Mouse (Mus musculus) right cerebral cortex, postnatal 4 days (tissue): ENCODE data around the gene Gm44596.
A peak's percentile ranks its signal among the peaks of the same experiment; 100 is the strongest.
"Not testable (repeated sequence)": the region's sequence is repeated elsewhere in the genome, so short reads cannot be mapped to it uniquely, and the experiment has no call there.

Experiments
- DNase-seq: peaks from one replicate; pipeline ENCODE4 v3.0.0-alpha.2; 2022

Gene Gm44596

DNA sequence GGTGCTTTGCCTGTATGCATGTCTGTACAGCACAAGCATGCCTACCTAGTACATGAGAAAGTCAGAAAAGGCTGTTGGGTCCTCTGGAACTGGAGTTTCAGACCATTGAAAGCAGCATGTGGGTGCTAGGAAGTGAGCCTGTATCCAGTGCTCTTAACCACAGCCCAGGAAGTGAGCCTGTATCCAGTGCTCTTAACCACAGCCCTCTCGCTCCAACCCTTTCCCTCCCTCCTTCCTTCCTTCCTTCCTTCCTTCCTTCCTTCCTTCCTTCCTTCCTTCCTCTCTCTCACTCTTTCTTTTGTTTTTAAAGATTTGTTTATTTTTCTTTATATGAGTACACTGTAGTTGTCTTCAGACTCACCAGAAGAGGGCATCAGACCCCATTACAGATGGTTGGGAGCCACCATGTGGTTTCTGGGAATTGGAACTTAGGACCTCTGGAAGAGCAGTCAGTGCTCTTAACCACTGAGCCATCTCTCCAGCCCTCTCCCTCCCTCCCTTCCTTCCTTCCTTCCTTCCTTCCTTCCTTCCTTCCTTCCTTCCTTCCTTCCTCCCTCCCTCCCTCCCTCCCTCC is 5.4 kb downstream of the Gm44596 start:
- DNase-seq, result not testable (repeated sequence)

DNA sequence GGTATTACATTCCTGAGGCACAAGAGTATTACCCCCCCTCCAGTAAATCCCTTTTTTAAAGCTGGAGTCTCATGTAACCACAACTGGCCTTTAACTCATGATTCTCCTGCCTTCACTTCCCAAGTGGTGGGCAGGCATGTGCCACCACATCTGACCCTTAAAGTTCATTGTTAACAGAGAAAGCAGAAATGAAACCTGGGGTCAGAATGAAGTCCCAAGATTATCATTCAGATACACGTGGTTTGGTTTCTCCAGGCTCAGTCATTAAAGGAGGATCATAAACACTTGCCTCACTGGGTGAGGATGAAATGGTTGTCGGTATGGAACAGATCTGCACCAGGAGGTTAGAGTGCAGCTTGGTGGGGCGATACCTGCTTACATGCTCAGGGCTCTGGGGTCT is 6.0 kb downstream of the Gm44596 start:
- no peak for DNase-seq

- no peak for DNase-seq
These were observed 8.4 kb downstream of the Gm44596 start for GRCm38 (mm10) chr6:128383752-128384151.

- DNase-seq, result no peak
These were observed 9.7 kb downstream of the Gm44596 start for GRCm38 (mm10) chr6:128385026-128385425.

GRCm38 (mm10) chr6:128389185-128389584 is 13.9 kb downstream of the Gm44596 start:
- no peak for DNase-seq

- DNase-seq, result no peak
These were observed 15.4 kb downstream of the Gm44596 start for GRCm38 (mm10) chr6:128390683-128391082.

DNA sequence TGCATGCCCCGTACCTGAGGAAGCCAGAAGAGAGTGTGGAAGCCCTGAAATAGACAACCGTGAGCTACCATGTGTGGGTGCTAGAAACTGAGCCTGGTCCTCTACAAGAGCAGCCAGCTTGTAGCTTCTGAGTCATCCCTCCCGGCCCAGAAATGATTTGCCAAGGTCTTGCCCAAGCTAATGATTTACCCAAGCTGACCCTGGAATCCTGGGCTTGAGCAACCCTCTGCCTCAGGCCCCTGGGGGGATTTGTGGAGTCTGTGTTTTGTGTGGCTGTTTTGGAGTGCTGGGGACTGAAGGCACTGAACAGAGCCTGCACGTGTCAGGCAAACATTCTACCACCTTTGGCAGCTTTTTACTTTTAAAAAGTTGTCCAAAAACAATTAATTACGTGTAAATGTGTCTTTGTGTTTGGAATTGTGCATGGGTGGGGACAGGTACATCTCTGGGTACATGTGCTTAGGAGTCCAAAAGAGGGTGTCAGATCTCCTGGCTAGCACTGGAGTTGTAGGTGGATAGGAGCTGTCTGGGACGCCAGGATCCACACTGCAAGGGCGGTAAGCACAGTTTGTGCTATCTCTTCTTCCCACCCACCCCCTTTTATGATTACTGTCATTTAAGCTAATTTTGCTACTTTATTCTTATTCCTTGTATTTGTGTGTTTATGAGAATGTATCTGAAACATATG is 22.4 kb downstream of the Gm44596 start:
- no peak for DNase-seq

GRCm38 (mm10) chr6:128398996-128399395 is 23.7 kb downstream of the Gm44596 start, which contains the start of gene Nrip2:
Nrip2 (plus strand) TSS chr6:128399296.
- DNase-seq, result no peak

DNA sequence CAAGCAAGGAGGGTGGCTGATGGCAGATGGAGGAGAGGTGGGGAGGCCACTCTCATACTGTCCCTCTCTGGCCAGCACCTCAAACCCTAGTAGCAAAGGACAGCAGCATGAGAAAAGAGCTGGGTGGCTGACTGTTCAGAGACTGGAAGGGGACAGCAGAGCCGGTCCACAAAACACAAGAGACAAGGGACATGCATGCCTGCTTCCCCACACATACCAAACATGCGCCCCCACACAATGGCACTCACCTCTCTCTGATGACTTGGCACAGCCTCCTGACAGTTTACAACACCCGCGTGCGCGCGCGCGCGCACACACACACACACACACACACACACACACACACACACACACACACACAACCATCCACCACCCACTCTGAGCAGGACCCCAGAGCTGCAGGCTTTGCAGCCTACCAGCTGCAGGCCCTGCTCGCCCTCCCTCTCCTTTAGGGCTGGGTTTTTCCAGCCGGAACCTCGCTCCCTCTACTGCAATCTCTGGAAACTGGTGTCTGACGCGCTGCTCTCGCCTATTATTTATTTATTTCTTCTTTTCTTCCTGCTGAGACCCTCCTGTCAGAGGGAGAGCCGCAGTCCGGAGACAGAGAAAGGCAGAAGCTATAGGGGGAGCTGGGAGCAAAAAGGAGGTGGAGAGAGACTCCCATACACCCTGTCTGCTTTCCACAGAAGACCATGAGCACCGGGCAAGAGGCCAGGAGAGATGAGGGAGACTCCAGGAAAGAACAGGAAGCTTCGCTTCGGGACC is 24.3 kb downstream of the Gm44596 start:
- DNase-seq, result peak; percentile 61

GRCm38 (mm10) chr6:128404708-128405107 is 29.4 kb downstream of the Gm44596 start:
- no peak for DNase-seq

DNA sequence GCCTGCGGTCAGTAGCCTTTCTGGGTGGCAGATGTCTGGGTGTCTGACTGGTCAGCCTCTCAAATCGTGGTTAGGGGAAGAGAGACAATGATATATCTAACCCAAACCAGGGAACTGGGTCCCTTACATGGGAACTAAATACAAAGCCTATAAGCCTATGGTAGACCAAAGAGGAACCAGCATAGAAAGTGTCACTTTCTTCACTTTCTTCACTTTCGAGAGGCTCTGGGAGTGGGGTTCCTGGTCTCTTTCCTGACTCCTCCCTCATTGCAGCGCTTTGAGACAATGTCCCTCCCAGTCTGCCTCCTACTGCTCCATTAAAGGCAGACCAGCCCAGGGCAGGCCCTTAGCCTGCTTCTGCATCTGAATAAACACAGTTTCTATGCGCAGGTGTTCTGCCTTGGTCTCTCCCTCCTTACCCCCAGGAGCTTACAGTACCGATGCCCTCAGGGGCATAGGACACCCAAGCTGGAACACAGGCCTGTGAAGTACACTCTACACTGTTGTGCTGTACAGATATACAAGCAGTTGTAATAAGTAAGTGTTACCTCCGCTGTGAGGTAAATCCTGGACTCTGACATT is 33.3 kb downstream of the Gm44596 start:
- DNase-seq, result no peak

- no peak for DNase-seq
These were observed 35.0 kb downstream of the Gm44596 start for GRCm38 (mm10) chr6:128410305-128410704.

DNA sequence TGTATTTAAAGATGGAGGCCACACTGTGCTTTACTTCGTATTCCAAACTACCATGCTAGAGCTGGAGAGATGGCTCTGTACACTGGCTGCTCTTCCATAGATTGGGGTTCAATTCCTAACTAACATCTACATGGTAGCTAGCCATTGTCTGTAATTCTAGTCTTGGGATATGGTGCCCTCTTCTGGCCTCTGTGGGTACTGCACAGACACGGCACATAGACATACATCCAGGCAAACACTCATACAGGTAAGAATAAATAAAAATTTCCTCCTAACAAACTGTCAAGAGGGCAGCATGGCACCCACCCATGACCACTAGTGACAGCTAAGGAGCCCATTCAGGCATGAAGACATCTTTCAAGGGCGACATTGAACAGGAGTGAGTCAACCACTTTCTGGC is 35.8 kb downstream of the Gm44596 start:
- DNase-seq, result peak; percentile 87

DNA sequence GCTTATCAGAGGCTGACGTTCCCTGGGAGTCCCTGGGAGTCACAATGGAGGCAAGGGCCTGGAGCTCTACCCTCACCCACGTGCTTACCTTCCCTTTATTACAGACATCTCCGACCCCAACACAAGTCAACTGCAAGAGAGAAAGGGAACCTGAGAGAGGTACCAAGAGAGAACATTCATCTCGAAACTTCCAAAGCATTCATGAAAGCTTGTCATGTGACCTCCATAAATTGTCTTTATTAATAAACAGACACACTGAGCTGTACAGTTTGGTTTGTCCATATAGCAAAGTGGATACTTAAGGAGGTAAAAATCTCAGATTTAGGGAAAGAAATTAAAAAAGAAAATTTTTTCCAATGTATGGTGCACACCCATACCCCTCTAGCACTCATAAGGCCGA is 40.9 kb downstream of the Gm44596 start:
- no peak for DNase-seq

GRCm38 (mm10) chr6:128418076-128418475 is 42.8 kb downstream of the Gm44596 start:
- DNase-seq, result no peak

GRCm38 (mm10) chr6:128421036-128421435 is 45.7 kb downstream of the Gm44596 start:
- DNase-seq, result no peak

GRCm38 (mm10) chr6:128421480-128421879 is 46.2 kb downstream of the Gm44596 start:
- DNase-seq, result no peak

DNA sequence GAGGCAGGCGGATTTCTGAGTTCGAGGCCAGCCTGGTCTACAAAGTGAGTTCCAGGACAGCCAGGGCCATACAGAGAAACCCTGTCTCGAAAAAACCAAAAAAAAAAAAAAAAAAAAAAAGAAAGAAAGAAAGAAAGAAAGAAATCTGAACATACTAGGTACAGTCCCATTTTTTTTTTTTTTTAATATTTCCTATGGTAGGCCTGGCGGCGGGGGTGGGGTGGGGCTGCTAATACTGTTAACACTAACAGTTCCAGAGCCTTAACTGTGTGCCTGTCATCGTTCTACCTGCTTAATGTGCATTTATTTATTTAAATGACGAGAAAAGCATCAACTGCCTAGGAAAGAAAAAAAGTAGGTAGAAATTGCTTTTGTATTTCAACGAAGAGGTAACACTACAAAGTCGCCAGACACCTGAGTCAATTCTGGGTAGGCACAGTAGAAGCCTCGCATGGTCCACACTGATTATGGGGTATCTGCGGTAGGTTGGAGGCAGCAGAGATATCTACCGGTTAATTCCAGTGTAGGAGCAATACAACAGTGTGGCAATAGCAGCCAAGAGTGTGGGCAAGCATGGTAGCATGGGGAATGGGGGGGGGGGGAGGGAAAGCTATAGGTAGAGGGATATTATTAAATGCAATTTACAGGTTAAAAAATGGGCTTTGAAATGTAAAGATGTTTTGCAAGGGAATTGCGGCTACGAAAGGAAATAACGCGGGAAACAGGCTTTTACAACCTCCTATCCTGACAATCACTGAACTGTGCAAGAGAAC is 48.4 kb downstream of the Gm44596 start:
- DNase-seq, result no peak

GRCm38 (mm10) chr6:128424269-128425019 is 49.1 kb downstream of the Gm44596 start, which contains the start of gene Itfg2:
Itfg2 (minus strand) TSS chr6:128424931.
- peak; percentile 91 for DNase-seq

GRCm38 (mm10) chr6:128425046-128425445 is 49.7 kb downstream of the Gm44596 start:
- no peak for DNase-seq

DNA sequence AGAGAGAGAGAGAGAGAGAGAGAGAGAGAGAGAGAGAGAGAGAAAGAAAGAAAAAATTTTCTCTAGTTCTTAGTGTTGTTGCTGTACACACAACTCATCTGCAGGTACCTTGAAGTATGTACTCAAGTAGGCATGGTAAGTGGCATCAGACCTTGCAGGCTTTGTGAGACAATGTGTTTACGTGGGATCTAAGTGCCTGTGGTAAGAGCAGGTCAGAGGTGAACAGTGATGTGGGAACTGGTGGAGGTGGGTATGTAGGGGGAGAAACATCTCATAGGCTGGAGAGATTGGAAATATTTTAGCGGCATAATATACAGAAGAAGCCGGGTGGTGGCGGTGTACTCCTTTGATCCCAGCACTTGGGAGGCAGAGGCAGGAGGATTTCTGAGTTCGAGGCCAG is 52.3 kb downstream of the Gm44596 start:
- DNase-seq, result no peak

- no peak for DNase-seq
These were observed 54.0 kb downstream of the Gm44596 start for GRCm38 (mm10) chr6:128429300-128429699.
